Mouse (Mus musculus): ENCODE measurements around the gene Plin5.

Plin5 gene

DNA sequence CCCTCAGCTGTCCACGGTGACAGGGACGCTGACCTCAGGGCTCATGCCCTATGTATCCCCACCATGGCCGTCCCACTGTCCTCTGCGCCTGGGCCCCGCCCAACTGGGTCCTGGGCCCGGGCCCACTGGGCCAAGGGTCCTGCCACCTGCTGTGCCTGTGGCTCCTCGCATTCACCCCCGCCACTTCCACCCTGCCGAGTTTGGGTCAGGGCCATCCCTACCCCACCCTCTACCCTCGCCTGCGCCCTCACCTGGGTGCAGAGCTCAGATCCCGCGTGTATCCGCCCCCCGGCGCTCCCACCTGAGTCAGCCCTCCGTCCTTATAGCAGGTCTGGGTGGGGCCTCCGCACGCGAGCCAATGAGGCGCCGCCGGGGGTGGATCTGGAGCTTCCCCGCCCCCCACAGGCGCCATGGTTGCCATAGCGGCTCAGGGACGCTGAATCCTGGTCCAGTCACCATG lies at the start of gene Plin5:
Plin5 (minus strand) TSS at position 346 of the 460 bp plus-strand sequence.
- no peak for DNase-seq (ENCODE audit: low spot score)

DNA sequence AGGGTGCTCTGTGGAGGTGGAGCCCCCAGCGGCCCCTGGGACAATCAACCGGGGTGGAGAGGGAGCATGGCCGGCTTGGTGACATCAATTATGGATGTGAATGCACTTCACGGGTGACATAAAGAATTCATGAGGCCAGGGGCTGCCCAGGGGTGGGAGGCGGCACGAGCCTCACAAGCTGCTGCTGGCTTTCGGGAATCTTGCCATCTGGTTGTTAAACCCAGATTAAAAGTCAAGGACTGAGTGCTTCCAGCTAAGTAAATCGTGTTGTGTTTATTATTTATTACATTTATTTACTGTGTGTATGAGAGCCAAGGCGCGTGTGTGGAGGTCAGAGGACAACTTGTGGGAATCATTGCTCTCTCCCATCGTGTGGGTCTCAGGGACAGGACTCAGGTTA lies 48.3 kb upstream of the Plin5 start:
- no peak for DNase-seq (ENCODE audit: low spot score)

DNA sequence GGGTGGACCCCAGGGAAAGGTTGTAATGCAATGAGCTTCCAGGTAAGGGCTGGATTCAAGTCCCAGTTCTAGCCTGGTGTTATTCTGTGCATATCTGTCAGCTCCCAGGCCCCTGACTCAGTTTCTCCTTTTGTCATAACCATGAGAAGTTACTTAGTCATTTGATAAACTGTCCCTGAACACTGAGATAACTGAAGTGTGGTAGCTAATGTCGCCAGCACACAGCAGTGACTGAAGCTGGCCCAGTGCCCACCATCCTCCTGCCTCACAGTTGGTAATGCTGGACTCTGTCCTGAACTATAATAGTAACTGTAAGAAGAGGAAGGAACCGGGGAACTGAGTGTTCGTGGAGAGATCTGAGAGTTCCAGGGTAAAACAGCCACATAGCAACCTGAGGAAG lies 47.1 kb upstream of the Plin5 start:
- no peak for DNase-seq (ENCODE audit: low spot score)

DNA sequence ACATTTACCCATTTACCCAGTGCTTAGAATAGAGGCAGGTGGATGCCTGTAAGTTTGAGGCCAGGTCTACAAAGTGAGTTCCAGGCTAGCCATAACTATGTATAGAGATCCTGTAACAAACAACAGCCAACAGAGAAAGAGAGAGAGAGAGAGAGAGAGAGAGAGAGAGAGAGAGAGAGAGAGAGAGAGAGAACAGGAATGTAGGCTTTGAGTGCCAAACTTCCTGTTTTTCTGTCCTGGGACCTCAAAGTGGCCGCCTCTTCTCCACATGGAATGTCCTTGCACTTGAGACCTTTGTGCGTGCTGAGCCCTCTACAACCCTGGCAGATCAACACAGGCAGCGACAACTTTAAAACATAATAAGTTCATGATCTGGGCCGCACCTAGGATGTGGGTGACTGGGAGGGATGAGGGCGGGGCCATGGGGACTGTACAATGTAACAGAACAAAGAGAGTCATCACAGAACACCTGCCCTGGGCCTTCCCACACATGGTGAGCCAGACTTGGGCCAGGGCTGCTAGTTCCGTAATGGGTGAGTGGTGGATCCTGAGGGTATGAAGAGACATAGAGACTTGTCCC lies 46.2 kb upstream of the Plin5 start:
- no peak for DNase-seq (ENCODE audit: low spot score)

DNA sequence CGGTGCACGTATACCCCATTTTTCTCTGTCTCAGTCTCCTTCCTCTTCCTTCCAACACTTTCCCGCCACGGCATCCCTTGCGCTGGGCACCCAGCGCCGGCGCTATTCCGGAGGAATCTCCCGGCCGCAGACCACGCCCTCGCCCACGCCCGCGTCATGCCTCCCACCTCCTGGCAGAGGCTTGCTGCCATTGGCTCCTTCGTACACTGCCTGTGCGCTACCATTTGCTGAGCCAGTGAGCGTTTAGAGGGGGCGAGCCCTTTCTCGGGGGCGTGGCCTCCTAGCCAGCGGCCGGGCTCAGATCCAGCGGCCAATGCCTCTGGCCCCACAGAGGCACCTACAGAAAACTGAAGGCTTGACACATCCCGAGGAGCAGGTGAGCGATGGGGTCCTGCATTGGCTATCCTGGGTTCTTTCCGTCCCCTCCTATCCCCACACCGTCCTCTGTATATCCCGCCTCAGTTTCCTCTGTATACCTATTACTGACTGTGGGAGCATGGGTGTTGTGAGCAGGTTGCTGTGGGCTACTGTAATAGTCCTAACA lies 44.9 kb upstream of the Plin5 start, which contains the start of gene Tnfaip8l1:
Tnfaip8l1 (plus strand) TSS at position 247 of the 544 bp plus-strand sequence.
- DNase-seq (ENCODE audit: low spot score): peak; percentile 75

DNA sequence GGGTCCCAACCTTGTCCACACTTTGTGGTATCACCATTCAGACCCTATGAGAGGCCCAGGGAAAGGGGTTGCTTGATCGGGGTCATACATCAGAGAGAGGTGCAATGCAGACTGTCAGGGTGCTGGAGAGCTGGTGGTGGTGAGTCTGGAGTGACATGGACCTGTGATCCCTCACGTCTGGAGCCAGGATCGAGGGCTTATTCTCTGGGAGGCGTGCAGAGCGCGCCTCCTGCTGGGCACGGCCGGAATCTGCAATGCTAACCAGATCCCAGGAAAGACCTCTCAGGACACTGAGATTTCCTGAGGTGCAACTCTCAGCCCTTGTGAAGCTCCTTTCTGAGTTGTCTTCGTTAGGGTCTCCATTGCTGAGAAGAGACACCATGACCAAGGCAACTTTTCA lies 42.3 kb upstream of the Plin5 start:
- no peak for DNase-seq (ENCODE audit: low spot score)

DNA sequence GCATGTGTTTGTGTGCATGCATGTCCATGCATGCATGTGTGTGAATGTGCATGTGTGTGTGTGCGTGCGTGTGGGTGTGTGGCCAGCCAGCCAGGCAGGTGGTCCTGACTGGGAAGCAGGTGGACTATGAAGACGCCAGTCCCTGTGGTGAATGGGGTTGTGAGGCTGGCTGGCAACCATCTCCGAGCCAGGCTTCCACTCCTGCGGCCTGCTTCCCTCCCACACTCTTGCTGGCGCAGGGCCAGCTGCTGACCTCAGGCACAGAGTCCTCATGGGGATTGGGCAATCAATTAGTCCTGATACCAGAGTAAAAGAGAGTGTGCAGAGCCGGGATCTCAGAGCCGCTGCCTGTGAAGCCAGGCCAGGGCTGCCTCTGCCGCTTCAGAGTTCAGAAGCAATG lies 36.2 kb upstream of the Plin5 start:
- no peak for DNase-seq (ENCODE audit: low spot score)

DNA sequence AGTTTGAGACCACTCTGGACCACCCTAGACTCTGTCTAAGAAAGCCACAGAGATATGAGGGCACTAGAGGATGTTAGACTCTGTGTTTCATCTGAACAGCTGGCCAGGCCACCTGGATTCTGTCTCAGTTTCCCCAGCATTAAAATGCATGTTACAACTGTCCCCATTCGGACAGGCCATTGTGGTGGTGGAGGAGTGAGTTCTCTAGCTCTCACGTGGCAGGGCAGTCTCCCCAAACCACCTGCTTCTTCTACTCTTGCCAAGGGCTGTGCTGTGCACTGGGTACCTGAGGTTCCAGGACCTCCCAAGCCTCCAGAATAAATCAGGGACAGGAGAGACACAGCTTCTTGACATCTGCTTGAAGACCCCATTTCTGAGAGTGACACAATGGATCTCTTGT lies 32.5 kb upstream of the Plin5 start:
- no peak for DNase-seq (ENCODE audit: low spot score)

DNA sequence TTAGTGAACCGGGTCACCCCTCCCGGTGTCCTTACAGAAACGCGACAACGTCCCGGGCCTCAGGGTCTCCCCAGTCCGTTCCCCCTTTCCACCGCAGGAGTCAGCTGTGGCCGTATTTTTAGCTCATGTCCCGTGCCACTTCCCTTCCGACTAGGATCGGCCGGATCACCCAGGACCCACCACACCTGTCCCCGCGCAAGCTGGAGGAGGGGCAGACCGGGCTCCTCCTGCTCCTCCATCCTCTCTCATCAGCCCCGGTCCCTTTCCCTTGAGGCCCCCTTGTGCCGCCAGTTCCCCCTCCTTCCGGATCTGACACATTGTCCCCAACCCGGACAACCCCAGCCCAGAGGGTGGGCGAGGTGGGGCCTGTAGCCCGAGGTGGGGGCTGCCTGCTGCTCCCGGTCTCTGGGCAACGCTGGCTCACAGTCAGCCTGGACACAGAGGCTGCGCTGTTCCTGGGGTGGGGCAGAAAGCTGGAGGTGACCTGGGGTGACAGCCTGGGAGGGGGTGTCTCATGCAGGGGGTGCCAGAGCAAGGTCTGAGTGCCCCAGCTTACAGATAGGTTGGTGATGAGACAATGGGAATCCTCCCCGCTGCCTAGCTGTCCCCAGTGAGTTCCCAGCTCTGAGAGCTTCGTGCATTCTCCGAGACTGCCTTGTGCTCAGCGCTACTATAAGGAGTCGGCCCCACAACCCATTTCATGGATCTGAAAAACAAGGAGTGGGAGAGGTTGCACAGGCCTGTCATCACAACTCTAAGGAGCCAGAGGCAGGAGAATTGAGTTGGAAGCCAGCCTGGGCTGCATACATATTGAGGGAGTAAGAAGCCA lies 31.6 kb upstream of the Plin5 start:
- no peak for DNase-seq (ENCODE audit: low spot score)

DNA sequence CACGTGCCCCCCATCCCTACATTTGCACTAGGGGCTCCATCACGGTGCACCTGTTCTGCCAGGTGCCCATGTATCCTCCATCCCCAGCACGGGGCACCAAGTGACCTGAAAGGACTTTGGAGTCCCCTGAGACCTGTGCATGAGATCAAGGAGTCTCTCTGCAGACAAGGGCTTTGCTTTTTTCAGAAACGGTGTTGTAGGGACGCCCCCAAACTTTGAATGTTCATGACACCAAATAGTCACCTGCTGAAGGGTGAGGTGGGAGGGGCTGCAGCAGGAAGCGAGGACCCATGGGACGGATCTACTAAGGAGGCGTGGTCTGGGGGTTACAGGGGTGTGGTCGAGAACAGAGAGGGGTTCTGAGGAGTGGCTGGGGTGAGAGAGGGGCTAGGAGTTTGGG lies 30.9 kb upstream of the Plin5 start:
- no peak for DNase-seq (ENCODE audit: low spot score)

DNA sequence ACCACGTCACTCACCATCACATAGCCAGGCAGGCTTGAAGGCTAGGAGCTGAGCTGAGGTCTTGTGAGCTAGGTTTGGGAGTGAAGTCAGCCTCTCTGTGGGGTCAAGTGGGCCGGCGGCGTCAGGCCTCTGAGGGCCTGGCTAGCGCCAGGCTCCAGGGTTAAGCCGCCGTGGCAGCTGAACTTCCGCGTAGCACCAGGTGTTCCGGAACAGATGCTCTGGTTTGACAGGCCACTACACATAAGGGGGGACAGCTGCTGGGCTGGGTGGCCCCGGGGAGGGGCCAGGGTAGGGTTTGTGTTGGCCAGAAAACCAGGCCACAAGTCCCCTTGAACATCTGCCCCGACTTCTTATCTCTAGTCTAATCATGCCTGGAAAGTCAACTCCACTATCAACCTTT lies 30.0 kb upstream of the Plin5 start:
- no peak for DNase-seq (ENCODE audit: low spot score)

DNA sequence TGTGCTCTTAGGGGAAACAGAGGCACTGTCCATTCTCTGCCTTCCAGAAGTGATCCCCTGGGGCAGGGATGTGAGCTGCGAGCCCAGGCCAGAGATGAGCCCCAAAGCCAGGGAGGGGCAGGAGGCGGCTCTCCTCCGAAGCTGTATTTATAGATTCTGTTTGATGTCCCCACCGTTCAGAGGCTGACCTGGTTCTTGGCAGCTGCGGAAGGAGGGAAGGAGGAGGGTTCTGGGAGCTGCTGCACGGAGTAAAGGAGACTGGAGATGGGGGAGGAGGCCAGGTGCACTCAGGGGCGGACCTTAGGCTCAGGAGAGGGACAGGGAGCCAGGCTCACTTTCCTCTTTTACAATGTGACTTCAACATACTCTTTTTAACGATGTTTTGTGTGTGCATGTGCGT lies 28.7 kb upstream of the Plin5 start:
- no peak for DNase-seq (ENCODE audit: low spot score)

DNA sequence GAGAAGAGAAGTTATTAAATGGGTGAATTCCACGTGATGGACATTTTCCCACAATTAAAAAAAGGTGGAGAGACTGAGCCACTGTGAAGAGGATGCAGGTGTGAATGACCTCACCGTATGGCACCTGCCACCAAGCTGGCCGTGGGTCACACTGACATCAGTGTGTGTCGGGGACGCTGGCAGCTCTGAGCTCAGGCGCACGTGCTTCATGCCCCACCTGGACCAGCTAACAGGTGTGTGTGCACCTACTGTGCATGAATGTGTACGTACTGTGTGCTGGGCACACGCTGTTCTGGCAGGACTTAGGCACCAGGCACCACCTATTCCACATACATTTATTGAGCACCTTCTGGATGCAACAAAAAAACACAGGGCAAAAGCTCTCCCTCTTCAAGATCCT lies 27.1 kb upstream of the Plin5 start:
- no peak for DNase-seq (ENCODE audit: low spot score)

DNA sequence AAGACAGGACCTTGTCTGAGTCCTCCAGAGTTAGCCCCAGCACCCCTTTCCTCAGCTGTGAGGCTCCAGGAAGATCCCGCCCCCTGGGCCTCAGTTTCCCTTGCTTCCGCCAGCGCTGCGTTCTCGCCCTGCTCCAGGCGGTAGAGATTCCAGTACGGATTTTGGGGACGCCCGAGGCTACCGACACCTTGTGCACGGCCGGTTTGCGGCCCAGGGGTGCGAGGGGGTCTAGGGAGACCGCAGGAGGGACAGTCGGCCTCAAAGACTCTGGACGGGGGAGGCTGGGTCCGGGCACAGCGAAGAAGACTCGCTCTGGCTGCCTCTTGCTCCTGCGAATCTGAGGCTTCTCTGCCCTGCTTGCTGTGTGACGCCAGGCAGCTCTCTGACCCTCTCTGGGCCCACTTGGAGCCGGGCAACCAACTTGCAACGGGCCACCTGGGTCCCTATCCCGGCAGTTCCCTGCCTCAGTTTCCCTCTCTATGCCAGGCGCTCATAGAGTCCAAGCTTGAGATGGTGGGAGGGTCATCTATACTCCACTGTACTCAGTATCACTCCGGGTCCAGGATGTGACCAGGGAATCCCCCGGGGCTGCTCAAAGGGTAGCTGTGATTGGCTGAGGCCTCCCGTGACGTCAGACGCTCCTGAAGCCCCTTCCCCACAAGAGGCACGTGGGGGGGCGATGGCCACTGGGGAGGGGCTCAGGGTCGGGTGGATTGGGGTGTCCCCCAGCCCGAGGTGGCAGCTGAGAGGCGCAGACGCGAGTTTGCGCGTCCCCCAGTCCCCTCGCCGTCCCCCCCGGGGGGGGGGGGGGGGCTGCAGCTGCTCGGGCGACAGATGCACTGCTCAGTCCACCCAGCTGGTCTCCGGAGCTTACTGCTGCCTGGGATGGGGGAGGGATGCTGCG lies 24.6 kb upstream of the Plin5 start:
- DNase-seq (ENCODE audit: low spot score): no peak

DNA sequence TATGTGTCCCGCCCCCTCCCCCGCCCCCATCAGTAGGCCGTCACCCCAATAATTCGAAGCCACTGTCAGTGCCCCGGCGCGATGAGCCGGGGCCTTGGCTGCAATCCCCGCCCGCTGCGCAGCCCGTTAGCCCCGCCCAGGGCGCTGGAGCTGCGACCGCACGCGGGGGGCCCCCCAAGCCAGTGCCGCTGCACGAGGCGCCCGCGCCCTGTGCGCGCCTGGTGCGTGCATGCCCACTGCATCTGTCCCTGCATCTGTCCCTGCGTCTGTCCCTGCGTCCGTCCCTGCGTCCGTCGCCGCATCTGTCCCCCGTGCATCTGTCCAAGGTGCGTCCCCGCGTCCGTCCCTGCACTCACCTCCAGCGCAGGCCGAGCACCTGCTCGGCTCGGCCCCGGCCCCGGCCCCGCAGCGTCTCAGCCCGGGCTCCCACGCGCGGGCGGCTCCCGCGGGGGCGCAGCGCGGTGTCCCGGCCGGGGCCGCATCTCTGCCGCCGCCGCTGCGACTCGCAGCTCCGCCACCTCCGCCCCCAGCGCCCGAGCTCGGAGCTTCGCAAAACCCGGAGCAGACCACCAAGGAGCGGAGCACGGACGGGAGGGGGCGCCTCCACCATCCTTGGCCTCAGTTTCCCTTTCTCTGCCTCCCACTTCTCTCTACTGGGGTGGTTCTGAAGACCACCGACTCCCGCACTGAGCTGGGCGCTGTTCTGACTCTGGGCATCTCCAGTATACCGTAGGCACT lies 22.6 kb upstream of the Plin5 start, which contains the start of gene Sema6b:
Sema6b (minus strand) TSS at position 486 of the 738 bp plus-strand sequence.
- no peak for DNase-seq (ENCODE audit: low spot score)

DNA sequence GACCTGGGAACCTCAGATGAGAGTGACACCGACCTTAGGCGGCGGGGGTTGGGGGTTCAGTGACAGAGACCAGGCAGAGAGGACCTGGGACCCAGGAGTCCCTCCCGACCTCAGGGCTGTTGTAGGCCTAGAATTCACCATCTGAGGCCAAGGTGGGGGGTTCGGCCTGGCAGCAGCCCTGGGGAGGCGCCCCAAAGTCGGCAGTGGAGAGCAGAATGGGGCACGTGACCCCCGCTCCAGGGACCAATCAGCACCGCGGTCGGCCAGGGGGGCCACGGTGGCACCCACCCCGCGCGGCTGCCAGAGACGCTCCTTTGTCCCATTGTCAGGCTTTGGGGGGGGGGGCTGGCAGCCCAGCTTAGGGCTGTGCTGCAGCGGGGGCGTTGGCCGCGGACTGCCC lies 22.0 kb upstream of the Plin5 start:
- DNase-seq (ENCODE audit: low spot score): no peak

DNA sequence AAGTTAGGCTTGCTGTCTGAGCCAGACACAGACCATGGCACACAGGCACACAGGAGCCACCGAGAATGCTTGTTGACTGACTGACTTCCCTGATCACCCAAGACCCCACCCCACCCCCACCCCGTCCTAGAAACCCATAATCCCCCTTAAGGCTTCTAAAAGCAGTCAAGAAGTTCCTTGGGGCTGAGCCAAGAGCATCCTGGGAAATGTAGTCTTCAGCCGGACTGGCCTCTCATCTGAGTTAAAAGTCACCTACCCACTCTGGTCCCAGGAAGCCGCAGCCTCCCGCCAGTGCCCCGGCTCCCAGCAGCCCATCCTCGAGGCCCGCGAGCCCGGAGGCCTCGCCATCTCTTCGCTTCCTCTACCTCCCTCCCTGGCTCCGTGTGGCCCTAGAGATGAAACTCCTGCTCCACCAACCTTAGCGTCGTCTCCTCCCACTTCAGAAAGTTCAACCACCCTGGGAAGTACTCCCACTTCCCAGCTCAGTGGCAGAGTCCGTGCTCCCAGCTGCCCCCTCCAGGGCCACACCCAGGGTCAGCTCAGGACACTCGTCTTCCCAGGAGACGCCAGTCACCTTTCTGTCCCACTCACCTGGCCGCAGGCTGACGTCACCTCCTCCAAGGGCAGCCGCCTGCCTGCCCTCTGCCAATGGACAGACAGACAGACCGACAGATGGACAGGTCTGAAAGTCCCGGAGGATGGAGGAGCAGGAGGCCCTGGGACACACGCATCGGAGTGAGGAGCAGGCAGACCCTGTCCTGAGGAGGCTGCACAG lies 20.6 kb upstream of the Plin5 start:
- no peak for DNase-seq (ENCODE audit: low spot score)

DNA sequence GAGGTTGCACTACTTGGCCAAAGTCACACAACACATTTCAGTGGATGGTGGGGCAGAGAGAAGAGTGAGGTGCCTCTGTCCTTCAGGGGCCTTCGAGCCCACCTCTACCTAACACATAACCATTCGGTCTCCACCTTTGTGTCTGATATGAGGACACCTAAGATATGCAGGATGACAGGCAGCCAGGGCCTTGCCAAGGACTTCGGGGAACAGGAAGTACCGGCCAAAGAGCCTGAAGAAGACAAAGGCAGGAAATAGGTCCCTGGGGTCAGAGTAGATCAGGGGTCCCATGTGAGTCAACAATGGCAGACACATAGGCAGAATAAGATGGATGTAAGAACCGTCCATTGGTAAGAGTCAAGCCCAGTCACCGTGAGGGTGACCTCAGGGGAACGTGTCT lies 19.2 kb upstream of the Plin5 start:
- no peak for DNase-seq (ENCODE audit: low spot score)

DNA sequence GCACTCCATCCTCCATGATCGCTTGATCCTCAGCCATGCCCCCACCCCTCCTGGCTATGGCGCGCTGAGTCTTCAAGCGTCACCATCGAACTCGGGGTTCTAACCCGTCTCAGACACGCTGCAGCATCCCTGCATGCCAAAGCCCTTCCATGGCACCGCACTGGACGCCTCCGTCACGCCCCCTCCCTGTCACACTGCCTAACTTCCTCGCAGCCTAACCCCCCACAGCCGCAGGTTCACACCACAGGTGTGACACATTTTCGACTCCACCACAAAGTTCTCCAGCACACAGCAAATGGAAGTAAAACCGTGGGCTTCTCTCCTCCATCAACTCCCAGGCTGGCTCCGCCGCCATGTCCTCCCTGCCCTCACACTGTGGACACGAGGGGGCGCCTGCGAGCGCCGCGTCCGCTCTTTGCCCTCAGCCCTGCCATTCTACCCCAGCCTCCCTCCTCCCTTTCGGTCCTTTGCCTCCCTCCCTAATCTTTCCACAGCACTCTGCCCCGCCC lies 17.1 kb upstream of the Plin5 start:
- DNase-seq (ENCODE audit: low spot score): no peak
